Mouse (Mus musculus) forebrain, embryonic 16.5 days (tissue): ENCODE results near the gene Gm3573. TPM values are rescaled to one million over a fixed set of nuclear protein-coding genes. Genes with fewer than 3 reads are reported as not detected.
"Not testable (repeated sequence)": the region's sequence is repeated elsewhere in the genome, so short reads cannot be mapped to it uniquely, and the experiment has no call there.

Experiments
- ATAC-seq: fragments of 200-750 bp; cut with Nextera tagmentation; 2 replicates; pipeline ENCODE4 v1.8.0; 2017; ENCODE audit warnings: mild to moderate bottlenecking, moderate library complexity
- H3K27ac ChIP-seq: fragments of 300-500 bp; sonication (generic); 2 replicates; pipeline ENCODE4 v1.5.1; 2014; ENCODE audit warnings: low read length, control low read depth
- H3K27me3 ChIP-seq: fragments of 300-500 bp; sonication (generic); replicated peaks from 2 replicates; pipeline ENCODE4 v1.6.1; 2014; ENCODE audit warnings: low read length; ENCODE audit not compliant: control insufficient read depth, insufficient read depth
- H3K36me3 ChIP-seq: fragments of 300-500 bp; sonication (generic); 2 replicates; pipeline ENCODE4 v1.6.1; 2014; ENCODE audit not compliant: control insufficient read depth, insufficient read depth
- H3K4me1 ChIP-seq: fragments of 300-500 bp; sonication (generic); replicated peaks from 2 replicates; pipeline ENCODE4 v1.6.1; 2014; ENCODE audit warnings: low read length; ENCODE audit not compliant: control insufficient read depth, insufficient read depth
- H3K4me2 ChIP-seq: fragments of 300-500 bp; sonication (generic); 2 replicates; pipeline ENCODE4 v1.6.1; 2014; ENCODE audit warnings: mild to moderate bottlenecking, low read length, control low read depth
- H3K4me3 ChIP-seq: fragments of 300-500 bp; sonication (generic); replicated peaks from 2 replicates; pipeline ENCODE4 v1.5.1; 2014; ENCODE audit warnings: mild to moderate bottlenecking, low read length, control low read depth
- H3K9ac ChIP-seq: fragments of 300-500 bp; sonication (generic); replicated peaks from 2 replicates; pipeline ENCODE4 v1.6.1; 2014; ENCODE audit warnings: low read depth, low read length, control low read depth
- H3K9me3 ChIP-seq: fragments of 300-500 bp; sonication (generic); 2 replicates; pipeline ENCODE4 v1.6.1; 2016; ENCODE audit warnings: low read length; ENCODE audit not compliant: control insufficient read depth
- WGBS: fragments of 180-500 bp; shearing (Covaris S2); extraction: QIAGEN DNeasy Blood & Tissue Kit; methylation state at CpG from one replicate; pipeline ENCODE4 v1.1.7; 2014; 5-methylcytosine and 5-hydroxymethylcytosine counted together
- polyA plus RNA-seq: library from polyadenylated mRNA; unstranded; fragments of >200 nt; fragmentation: Nextera tagmentation; extraction: Ambion mirVana; gene quantifications from 2 replicates; pipeline ENCODE4 v1.2.1, GENCODE M21; 2015

Gene Gm3573
- polyA plus RNA-seq = not detected in 2 replicates

DNA sequence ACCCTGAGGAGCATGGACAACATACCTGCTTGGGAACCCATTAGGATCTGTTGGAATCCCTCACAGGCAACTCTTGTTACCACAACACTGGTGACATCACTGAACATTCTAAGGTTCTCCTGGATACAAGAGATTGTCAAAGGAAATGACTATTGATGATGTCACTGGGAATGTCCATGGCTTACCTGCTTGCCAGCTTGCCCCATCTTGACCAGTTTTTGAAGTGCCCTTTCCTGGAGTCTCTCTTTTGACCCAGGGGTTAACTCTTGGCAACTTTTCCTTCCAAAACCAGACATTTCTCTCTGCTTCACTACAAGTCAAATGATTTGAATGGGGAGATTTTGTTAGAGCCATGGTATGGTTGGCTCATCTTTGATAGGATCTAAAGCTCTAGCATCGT, at the start of gene Gm3573:
TSS of gene Gm3573 (minus strand) at position 101 of the 400 bp plus-strand sequence.
- H3K27me3 ChIP-seq, ATAC-seq, H3K9ac ChIP-seq, H3K27ac ChIP-seq, H3K4me2 ChIP-seq, H3K9me3 ChIP-seq, H3K36me3 ChIP-seq, H3K4me3 ChIP-seq, H3K4me1 ChIP-seq: not testable (repeated sequence)
- WGBS = no CpG with 5 or more reads among the region's 1 CpGs

DNA sequence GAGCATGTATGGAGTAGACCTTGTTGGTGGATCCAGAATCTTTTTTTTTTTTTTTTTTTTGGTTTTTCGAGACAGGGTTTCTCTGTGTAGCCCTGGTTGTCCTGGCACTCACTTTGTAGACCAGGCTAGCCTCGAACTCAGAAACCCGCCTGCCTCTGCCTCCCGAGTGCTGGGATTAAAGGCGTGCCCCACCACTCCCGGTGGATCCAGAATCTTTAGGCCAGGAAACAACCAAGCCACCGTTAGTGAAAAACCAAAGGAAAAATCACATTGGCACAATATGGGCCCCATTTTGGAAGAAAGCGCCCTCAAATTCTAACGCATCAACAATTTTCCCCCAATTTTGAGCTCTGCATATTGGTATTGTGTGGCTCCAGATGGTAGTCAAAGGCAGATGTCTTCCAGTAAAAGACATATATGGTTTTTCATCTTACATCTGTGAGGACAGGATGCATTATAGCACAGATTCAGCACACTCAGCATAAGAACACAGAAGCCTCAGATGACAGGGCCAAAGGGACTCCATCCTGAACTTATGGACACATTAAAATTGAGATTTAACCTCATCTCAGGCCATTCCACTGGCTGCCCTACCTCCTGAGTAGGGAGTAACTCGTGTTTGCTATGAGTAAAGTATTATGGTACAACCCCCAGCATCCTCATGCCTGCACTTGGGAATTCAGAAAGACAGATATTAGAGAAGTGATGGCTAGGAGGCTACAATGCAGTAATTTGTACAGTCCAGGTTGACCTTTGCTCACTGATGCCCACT, 26.4 kb upstream of the Gm3573 start:
- not testable (repeated sequence) for H3K9me3 ChIP-seq, H3K4me1 ChIP-seq, H3K27ac ChIP-seq, ATAC-seq, H3K4me3 ChIP-seq, H3K27me3 ChIP-seq, H3K9ac ChIP-seq, H3K4me2 ChIP-seq, H3K36me3 ChIP-seq
- 75% methylated on average over 8 of the region's 10 CpGs for WGBS

DNA sequence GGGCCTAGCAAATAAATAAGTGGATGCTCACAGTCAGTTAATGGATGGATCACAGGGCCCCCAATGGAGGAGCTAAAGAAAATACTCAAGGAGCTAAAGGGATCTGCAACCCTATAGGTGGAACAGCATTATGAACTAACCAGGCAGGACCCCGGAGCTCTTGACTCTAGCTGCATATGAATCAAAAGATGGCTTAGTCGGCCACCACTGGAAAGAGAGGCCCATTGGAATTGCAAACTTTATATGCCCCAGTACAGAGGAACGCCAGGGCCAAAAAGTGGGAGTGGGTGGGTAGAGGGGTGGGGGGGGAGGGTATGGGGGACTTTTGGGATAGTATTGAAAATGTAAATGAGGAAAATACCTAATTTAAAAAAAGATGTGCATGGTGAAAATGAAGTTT, 6.7 kb downstream of the Gm3573 start:
- not testable (repeated sequence) for H3K9me3 ChIP-seq, H3K4me3 ChIP-seq, H3K4me1 ChIP-seq, H3K36me3 ChIP-seq, H3K27ac ChIP-seq, H3K27me3 ChIP-seq, H3K4me2 ChIP-seq, H3K9ac ChIP-seq, ATAC-seq
- WGBS = 83% methylated on average over 3 of the region's 3 CpGs

DNA sequence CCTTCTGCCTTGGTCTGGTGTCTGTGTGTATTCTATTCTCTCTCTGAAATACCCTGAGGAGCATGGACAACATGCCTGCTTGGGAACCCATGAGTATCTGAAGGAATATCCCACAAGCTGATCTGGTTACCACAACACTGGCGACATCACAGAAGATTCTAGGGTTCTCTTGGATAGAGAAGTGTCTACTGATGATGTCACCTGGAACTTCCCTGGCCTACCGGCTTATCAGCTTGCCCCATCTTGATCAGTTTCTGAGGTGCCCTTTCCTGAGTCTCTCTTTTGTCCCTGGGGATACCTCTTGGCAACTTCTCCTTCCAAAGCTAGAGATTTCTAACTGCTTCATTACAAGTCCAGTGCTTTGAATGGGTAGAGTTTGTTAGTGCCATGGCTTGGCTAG, 28.1 kb downstream of the Gm3573 start, which contains the start of gene Gm17027:
TSS of gene Gm17027 (minus strand) at position 101 of the 400 bp plus-strand sequence.
- H3K4me1 ChIP-seq, H3K4me3 ChIP-seq, H3K36me3 ChIP-seq, ATAC-seq, H3K27me3 ChIP-seq, H3K27ac ChIP-seq, H3K4me2 ChIP-seq, H3K9me3 ChIP-seq, H3K9ac ChIP-seq: not testable (repeated sequence)
- WGBS = 70% methylated on average over 1 of the region's 2 CpGs

Other genes starting within 250 kb of the Gm3573 start
- not detected in 2 replicates for gene 1700024B05Rik, start 246.8 kb downstream of the Gm3573 start, polyA plus RNA-seq
- not detected in 2 replicates for gene Gm6401, start 222.9 kb downstream of the Gm3573 start, polyA plus RNA-seq
- gene Gm3543, start 207.5 kb downstream of the Gm3573 start, polyA plus RNA-seq = not detected in 2 replicates
- not detected in 2 replicates for gene Gm7951, start 73.4 kb downstream of the Gm3573 start, polyA plus RNA-seq
- gene Gm17027, start 28.2 kb downstream of the Gm3573 start, polyA plus RNA-seq = not detected in 2 replicates
- not detected in 2 replicates for gene Gm17026, start 69.3 kb upstream of the Gm3573 start, polyA plus RNA-seq
- not detected in 2 replicates for gene Gm9611, start 106.6 kb upstream of the Gm3573 start, polyA plus RNA-seq
- gene Gm7995, start 119.4 kb upstream of the Gm3573 start, polyA plus RNA-seq = not detected in 2 replicates
- gene Gm8005, start 248.9 kb upstream of the Gm3573 start, polyA plus RNA-seq = not detected in 2 replicates